Mouse (Mus musculus) spleen, postnatal 4 days (tissue): ENCODE results near the gene Pon2.
A peak's percentile ranks its signal among the peaks of the same experiment; 100 is the strongest.
"Not testable (repeated sequence)": the region's sequence is repeated elsewhere in the genome, so short reads cannot be mapped to it uniquely, and the experiment has no call there.

Source experiments
- DNase-seq, 2 experiments: peaks; one replicate each; pipeline ENCODE4 v3.0.0; 2022; ENCODE audit warnings: low spot score in 2 of 2

Gene Pon2

GRCm38 (mm10) chr6:5298092-5298554 lies at the start of gene Pon2:
Gene Pon2, minus strand, starts transcription at chr6:5298455.
- peak; percentile 85 to 93 for DNase-seq

- no peak for DNase-seq
Observed at GRCm38 (mm10) chr6:5344255-5344654, 46.0 kb upstream of the Pon2 start.

GRCm38 (mm10) chr6:5339283-5339682 lies 41.0 kb upstream of the Pon2 start:
- not testable (repeated sequence) for DNase-seq

GRCm38 (mm10) chr6:5338781-5339180 lies 40.5 kb upstream of the Pon2 start:
- DNase-seq = not testable (repeated sequence)

GRCm38 (mm10) chr6:5336016-5336415 lies 37.8 kb upstream of the Pon2 start:
- DNase-seq = not testable (repeated sequence)

- DNase-seq = no peak
Observed at GRCm38 (mm10) chr6:5334021-5334420, 35.8 kb upstream of the Pon2 start.

- no peak for DNase-seq
Observed at GRCm38 (mm10) chr6:5332560-5333150, 34.4 kb upstream of the Pon2 start.

- DNase-seq = no peak
Observed at GRCm38 (mm10) chr6:5325122-5325521, 26.9 kb upstream of the Pon2 start.

- not testable (repeated sequence) for DNase-seq
Observed at GRCm38 (mm10) chr6:5324101-5324500, 25.8 kb upstream of the Pon2 start.

- no peak for DNase-seq
Observed at GRCm38 (mm10) chr6:5316630-5317029, 18.4 kb upstream of the Pon2 start.

GRCm38 (mm10) chr6:5315053-5315759 lies 17.0 kb upstream of the Pon2 start:
- DNase-seq = peak in 1 of 2 experiments; percentile 24

- peak in 1 of 2 experiments; percentile 61 for DNase-seq
Observed at GRCm38 (mm10) chr6:5313951-5314590, 15.8 kb upstream of the Pon2 start.

GRCm38 (mm10) chr6:5310491-5310890 lies 12.2 kb upstream of the Pon2 start:
- no peak for DNase-seq

- no peak for DNase-seq
Observed at GRCm38 (mm10) chr6:5309595-5310197, 11.4 kb upstream of the Pon2 start.

- DNase-seq = no peak
Observed at GRCm38 (mm10) chr6:5305926-5306325, 7.7 kb upstream of the Pon2 start.

GRCm38 (mm10) chr6:5304956-5305355 lies 6.7 kb upstream of the Pon2 start:
- DNase-seq = no peak

GRCm38 (mm10) chr6:5300629-5301028 lies 2.4 kb upstream of the Pon2 start:
- no peak for DNase-seq

- no peak for DNase-seq
Observed at GRCm38 (mm10) chr6:5299561-5299960, 1.3 kb upstream of the Pon2 start.

GRCm38 (mm10) chr6:5297321-5298091 lies 749 bp downstream of the Pon2 start:
- peak; percentile 76 to 83 for DNase-seq

GRCm38 (mm10) chr6:5296067-5296466 lies 2.2 kb downstream of the Pon2 start:
- no peak for DNase-seq

- DNase-seq = peak in 1 of 2 experiments; percentile 51
Observed at GRCm38 (mm10) chr6:5294659-5295449, 3.4 kb downstream of the Pon2 start.
